Mouse (Mus musculus) heart, adult 2 months (tissue): ENCODE data around the gene Dgka.

Experiments
- CTCF ChIP-seq: fragments of 200-600 bp; IDR thresholded peaks from 2 replicates; pipeline ENCODE4 v1.8.1; 2022; ENCODE audit warnings: antibody characterized with exemption, mild to moderate bottlenecking, moderate library complexity
- EP300 ChIP-seq: fragments of 200-500 bp; IDR thresholded peaks from 2 replicates; pipeline ENCODE4 v1.6.1; 2011; ENCODE audit warnings: low read depth, low read length, control low read depth; ENCODE audit not compliant: insufficient read depth

DNA sequence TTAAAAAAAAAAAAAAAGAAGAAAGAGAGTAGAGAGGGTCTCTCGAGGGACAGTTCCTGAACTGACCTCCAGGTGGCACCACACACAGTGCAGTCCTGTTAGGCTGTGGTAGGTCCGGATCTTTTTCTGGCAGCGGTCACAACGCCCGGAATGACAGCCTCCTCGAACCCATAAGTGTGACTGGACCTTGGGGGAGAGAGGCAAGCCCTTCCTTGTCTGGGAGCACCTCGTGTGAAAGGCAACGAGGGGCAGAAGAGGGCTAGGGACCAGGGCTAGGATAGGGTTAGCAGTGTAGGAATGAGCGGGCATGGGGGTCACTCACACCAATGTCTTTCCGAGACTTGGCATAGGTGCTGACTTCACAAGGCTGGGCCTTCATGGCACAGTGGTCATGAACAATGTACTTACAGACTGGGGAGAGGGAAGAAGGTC lies 13.6 kb downstream of the Dgka start:
- TF ChIP-seq CTCF (no peak; the same call in 1 of the 2 replicates), EP300 (peak; percentile 66; the same call in 1 of the 2 replicates)
